Mouse (Mus musculus): ENCODE results near the gene Pde3b.

- TF ChIP-seq CTCF (IDR thresholded peaks at IDR 0.05; ENCODE audit: extremely low read depth, insufficient read depth, insufficient read length, insufficient replicate concordance) (no peak), POLR2A (IDR thresholded peaks at IDR 0.05; ENCODE audit: low read depth, low read length) (no peak)
Measured at GRCm38 (mm10) chr7:114422224-114422623, 7.1 kb downstream of the Pde3b start.
